Mouse (Mus musculus): ENCODE data around the gene Myct1. TPM values are rescaled to one million over a fixed set of nuclear protein-coding genes. Genes with fewer than 3 reads are reported as not detected.

Gene Myct1
- polyA plus RNA-seq, 1 experiment from 2014 or later, result 3.2 TPM

GRCm38 (mm10) chr10:5626268-5626667, 32.7 kb downstream of the Myct1 start:
- Histone ChIP-seq H3K4me1 (no peaks in the 10 kb centered on the region), H3K4me2 (no peak overlapping the region), H3K9ac (no peak overlapping the region), H3K27me3 (no peaks in the 10 kb centered on the region), H3K27ac (no peak overlapping the region), H3K9me3 (no peaks in the 10 kb centered on the region), H3K36me3 (no peaks in the 10 kb centered on the region), H3K4me3 (no peak overlapping the region)
- WGBS, result 83% methylated on average over 5 of the region's 5 CpGs
- no peak for ATAC-seq (ENCODE audit: insufficient number of reproducible peaks, insufficient read depth, low FRiP score, low TSS enrichment, low read depth)

DNA sequence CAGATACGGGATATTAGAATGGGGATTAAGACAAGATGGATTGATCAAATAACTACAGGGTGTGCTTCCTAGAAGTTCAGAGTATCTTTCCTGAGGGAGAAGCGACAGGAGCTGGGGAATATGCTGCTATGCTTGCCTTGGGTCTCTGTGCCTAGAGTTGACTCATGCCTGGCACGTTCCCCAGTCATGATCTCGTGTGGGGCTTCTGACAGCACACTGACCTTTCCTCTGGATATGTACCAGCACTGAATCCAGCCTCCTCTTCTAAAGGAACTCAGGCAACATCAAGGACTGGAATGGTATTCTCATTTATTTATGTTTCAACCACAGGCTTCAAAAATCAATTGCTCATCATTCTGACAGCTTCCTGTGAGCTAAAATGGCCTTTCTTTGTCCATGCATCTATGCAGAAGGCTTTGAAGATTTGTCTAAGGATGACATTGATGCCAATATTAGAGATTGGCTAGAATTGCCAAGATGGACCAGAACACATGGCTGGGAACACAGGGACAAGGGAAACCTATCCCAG, 40.2 kb downstream of the Myct1 start:
- no peak for ATAC-seq (ENCODE audit: insufficient number of reproducible peaks, insufficient read depth, low FRiP score, low TSS enrichment, low read depth)
- no peaks in the 10 kb centered on the region for H3K9me3 ChIP-seq
- H3K4me2 ChIP-seq, result no peak overlapping the region
- no peak overlapping the region for H3K4me3 ChIP-seq
- no peak overlapping the region for H3K9ac ChIP-seq
- no peaks in the 10 kb centered on the region for H3K27me3 ChIP-seq
- WGBS, result 76% methylated on average over 4 of the region's 4 CpGs
- H3K27ac ChIP-seq, result no peak overlapping the region
- H3K4me1 ChIP-seq, result no peaks in the 10 kb centered on the region
- no peaks in the 10 kb centered on the region for H3K36me3 ChIP-seq

DNA sequence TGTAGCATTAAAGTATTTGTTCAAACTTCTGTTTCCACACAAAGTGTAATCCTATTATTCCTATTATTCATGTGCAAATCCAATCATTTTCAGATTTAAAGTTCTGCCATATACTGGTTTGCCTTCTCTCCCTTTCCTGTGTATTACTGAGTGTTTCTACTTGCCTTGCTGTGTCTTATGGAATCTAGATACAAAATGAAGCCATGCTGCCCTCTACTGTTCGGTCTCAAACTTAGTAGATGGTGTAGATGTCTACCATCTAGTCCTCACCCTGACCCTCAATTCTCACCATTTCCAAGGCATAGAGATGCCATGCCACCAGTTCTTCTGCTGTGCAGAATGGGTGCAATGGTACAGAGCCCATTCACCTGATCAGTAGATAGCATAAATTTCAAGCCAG, 40.8 kb downstream of the Myct1 start:
- Histone ChIP-seq H3K9me3 (no peaks in the 10 kb centered on the region), H3K9ac (no peak overlapping the region), H3K4me3 (no peak overlapping the region), H3K27me3 (no peaks in the 10 kb centered on the region), H3K27ac (no peak overlapping the region), H3K4me1 (no peaks in the 10 kb centered on the region), H3K4me2 (no peak overlapping the region), H3K36me3 (no peaks in the 10 kb centered on the region)
- 37% methylated on average over 1 of the region's 1 CpGs for WGBS
- no peak for ATAC-seq (ENCODE audit: insufficient number of reproducible peaks, insufficient read depth, low FRiP score, low TSS enrichment, low read depth)

DNA sequence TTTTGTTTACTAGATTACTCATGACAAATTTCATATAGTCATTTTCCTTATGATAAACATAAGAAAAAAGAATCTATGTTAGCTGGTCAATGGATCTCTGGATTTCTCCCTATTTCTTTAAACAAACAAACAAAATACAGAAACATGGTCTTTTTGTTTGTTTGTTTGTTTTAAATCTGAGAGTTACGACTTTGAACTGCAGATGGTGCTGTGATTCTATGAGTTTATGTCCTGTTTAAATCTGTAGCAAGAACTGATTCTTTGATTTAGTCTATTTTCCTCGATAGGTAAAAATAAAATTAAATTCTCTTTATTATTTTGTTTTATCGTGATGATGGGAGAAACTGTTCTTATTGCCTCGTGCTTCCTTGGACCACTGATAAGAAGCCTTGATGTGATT, 43.7 kb downstream of the Myct1 start:
- no peak overlapping the region for H3K4me3 ChIP-seq
- no peak overlapping the region for H3K9ac ChIP-seq
- H3K9me3 ChIP-seq, result no peaks in the 10 kb centered on the region
- no peaks in the 10 kb centered on the region for H3K36me3 ChIP-seq
- H3K27me3 ChIP-seq, result no peaks in the 10 kb centered on the region
- H3K4me1 ChIP-seq, result no peaks in the 10 kb centered on the region
- 77% methylated on average over 4 of the region's 4 CpGs for WGBS
- no peak overlapping the region for H3K4me2 ChIP-seq
- no peak overlapping the region for H3K27ac ChIP-seq
- no peak for ATAC-seq (ENCODE audit: insufficient number of reproducible peaks, insufficient read depth, low FRiP score, low TSS enrichment, low read depth)

- Histone ChIP-seq H3K9me3 (no peaks in the 10 kb centered on the region), H3K4me2 (no peak within 1 kb of the TSS), H3K27me3 (no peaks in the 10 kb centered on the region), H3K36me3 (no peaks in the 10 kb centered on the region), H3K4me3 (no peak within 1 kb of the TSS), H3K4me1 (no peaks in the 10 kb centered on the region), H3K9ac (no peak within 1 kb of the TSS), H3K27ac (no peak within 1 kb of the TSS)
- no peak for ATAC-seq (ENCODE audit: insufficient number of reproducible peaks, insufficient read depth, low FRiP score, low TSS enrichment, low read depth)
- 33% methylated on average over 8 of the region's 8 CpGs for WGBS
These were observed 45.5 kb downstream of the Myct1 start, which contains the start of gene Vip for GRCm38 (mm10) chr10:5639112-5639511. TSS of gene Vip (plus strand) at chr10:5639218.

Other genes starting within 250 kb of the Myct1 start
- gene Syne1, start 42.3 kb upstream of the Myct1 start, polyA plus RNA-seq (2015; fragmentation: Nextera tagmentation; extraction: Ambion mirVana), result 6.3 and 7.4 TPM in 2 replicates
- gene Vip, start 45.4 kb downstream of the Myct1 start, polyA plus RNA-seq (2015; fragmentation: Nextera tagmentation; extraction: Ambion mirVana), result 1.3 TPM in 1 of 2 replicates, not detected in the other
- gene Fbxo5, start 211.8 kb downstream of the Myct1 start, polyA plus RNA-seq (2015; fragmentation: Nextera tagmentation; extraction: Ambion mirVana), result 75.8 and 76.6 TPM in 2 replicates
- 17.5 and 18.0 TPM in 2 replicates for gene Mtrf1l, start 230.1 kb downstream of the Myct1 start, polyA plus RNA-seq (2015; fragmentation: Nextera tagmentation; extraction: Ambion mirVana)

Measured in embryonic facial prominence, embryonic 13.5 days (tissue).